Mouse (Mus musculus): ENCODE measurements around the gene Hist1h2bg.

The Hist1h2bg gene

DNA sequence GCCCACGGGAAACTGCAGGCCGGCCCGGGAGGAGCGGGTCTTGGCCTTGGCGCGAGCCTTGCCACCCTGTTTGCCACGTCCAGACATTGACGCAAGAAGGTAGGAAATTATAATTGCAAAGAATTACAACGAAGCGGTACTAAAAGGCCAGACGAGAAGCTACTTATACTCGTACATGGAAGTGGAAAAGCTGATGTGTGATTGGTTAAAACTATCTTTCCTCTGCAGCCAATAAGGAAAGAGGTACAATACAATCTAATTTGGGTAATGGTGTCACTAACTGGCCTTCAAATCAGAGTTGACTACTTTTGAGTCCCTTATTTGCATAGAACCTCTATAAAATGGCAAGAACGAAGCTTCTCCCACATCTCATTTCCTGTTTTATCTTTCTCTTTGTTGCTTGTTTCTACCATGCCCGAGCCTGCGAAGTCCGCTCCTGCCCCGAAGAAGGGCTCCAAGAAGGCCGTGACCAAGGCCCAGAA, at the start of gene Hist1h2bg, which contains the start of gene Hist1h2ae:
Gene Hist1h2bg, plus strand, starts transcription at position 375 of the 482 bp plus-strand sequence.
Gene Hist1h2ae, minus strand, starts transcription at position 199 of the 482 bp plus-strand sequence.
- peak; percentile 66 for DNase-seq (ENCODE audit: low spot score)

DNA sequence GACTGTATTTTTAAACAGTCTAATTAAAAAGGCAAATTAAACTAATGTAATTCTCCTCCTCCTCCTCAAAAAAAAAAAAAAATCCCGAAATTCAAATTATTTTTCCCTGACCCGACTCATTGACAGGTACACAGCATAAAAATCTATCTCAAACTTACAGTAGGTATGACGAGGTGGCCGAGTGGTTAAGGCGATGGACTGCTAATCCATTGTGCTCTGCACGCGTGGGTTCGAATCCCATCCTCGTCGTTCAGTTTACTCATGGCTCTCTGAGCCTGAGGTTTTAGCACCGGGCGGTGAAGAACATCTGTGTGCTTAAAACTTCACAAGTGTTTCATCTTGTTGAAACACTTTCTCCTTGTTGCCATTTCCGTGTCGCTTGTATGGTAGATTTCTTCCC, 49.5 kb upstream of the Hist1h2bg start:
- peak; percentile 51 for DNase-seq (ENCODE audit: low spot score)

- DNase-seq (ENCODE audit: low spot score), result no peak
These were observed 47.2 kb upstream of the Hist1h2bg start for GRCm38 (mm10) chr13:23523976-23524375.

- peak; percentile 61 for DNase-seq (ENCODE audit: low spot score)
These were observed 46.5 kb upstream of the Hist1h2bg start for GRCm38 (mm10) chr13:23524654-23525053.

DNA sequence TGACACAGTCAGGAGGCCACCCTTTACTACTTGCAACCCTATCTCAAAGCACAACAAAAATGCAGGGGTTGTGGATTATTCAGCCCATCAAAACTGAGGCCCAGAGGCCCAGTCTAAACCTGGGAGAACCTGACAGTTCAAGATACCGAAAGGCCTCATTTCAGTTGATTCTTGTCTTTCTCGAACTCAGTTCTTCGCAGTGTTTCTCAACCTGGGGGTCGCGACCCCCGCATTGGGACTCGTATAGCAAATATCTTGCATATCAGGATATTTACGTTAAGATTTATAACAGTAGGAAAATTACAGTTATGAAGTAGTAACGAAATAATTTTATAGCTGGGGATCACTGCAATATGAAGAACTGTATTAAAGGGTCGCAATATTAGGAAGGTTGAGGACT, 45.3 kb upstream of the Hist1h2bg start:
- DNase-seq (ENCODE audit: low spot score), result no peak

- peak; percentile 75 for DNase-seq (ENCODE audit: low spot score)
These were observed 44.9 kb upstream of the Hist1h2bg start for GRCm38 (mm10) chr13:23526312-23526711.

- DNase-seq (ENCODE audit: low spot score), result no peak
These were observed 42.2 kb upstream of the Hist1h2bg start for GRCm38 (mm10) chr13:23529005-23529404.

GRCm38 (mm10) chr13:23529480-23530165, 41.6 kb upstream of the Hist1h2bg start:
- DNase-seq (ENCODE audit: low spot score), result no peak

DNA sequence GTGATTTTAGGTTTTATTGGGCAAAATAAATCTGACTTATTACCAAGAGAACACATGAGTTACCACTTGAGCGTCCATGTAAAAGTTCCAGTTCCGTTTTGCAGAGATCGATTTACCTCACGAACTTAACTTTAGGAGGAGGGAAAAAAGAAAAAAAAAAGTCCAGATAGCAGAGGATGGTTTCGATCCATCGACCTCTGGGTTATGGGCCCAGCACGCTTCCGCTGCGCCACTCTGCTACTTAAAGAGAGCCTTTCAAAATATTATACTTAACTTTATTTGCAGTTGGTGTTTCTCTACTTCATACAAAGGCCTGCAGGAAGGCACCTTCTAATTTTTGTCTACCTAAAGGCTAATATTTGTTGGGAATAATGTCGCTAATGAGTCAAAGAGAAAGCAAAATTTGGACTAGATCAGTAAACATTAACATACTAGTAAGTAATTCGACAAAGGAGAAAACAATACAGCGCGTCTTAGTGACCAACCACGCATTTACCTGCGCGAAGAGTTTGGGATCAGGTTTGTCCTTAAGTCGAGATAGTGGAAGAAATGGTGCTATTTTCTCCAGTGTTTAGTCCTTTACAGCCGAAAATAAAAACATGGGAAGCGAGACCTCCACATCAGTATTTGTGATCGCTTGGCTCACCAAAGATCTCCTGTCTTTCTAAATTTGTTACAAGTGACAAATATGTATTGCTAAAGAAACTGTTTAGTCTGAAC, 40.9 kb upstream of the Hist1h2bg start:
- DNase-seq (ENCODE audit: low spot score), result no peak

DNA sequence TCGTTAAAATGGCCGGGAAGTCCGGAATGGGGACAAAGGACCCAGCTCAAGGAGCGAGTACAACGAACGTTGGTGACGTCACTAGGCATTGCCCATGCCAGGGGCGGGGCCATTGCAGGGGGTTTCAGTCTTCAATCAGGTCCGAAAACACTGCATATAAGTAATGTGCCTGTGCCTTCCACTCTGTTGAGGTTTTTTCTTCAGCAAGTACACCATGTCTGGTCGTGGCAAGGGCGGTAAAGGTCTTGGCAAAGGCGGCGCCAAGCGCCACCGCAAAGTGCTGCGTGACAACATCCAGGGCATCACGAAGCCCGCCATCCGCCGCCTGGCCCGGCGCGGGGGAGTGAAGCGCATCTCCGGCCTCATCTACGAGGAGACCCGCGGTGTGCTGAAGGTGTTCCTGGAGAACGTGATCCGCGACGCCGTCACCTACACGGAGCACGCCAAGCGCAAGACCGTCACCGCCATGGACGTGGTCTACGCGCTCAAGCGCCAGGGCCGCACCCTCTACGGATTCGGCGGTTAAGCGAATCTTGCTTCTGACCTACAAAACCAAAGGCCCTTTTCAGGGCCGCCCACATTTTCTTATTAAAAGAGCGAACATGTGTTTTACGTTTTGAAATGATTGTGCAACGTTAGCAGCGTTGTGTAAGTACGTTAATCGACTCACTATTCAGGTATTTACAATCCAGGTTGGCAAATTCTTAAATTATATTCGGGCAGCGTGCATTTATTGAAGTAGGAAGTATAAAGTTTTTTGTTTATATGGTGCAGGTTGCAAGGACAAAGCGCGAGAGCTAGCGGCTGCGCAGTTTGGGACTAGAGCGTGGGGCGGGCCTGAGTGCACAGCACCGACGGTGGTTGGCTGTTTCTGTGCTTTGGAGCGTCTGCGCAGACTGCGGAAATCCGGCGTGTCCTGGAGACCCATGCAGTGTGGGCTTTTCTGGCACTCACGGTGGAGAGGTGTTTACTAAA, 40.0 kb upstream of the Hist1h2bg start, which contains the start of gene Hist1h4h:
Gene Hist1h4h, plus strand, starts transcription at position 150 of the 975 bp plus-strand sequence.
- peak; percentile 95 for DNase-seq (ENCODE audit: low spot score)

DNA sequence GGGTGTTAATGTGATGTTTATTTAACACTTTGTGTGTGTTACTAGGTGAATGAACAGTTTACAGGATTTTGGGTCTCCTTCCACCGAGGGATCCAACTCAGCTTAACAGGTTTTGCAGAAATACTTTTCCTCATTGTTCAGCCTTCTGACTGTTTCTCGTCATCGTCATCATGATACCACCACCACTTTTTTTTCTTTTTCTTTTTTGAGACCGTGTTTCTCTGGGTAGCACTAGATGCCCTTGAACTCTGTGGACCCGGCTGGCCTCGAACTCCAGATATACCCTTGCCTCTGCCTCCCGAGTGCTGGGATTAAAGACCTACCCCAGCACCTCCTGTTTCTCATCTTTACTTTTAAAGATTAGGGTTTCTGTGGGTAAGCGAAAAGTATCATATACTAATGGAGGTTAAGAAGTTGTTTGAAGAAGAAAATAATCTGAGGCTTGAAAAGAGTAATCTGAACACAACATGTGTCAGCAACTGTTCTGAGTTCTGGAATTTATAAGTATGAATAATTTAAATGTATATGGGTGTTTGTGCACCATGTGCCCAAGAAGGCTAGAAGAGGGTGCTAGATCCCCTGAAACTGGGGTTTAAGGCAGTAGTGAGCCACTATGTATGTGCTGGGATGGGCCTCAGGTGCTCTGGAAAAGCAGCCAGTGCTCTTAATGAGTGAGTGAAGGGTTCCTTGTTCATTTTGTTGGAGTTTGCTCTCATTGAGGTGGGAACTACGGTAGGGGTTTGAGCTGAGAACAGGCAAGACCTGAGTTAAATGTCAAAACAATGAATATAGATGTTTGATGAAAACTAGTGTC, 38.7 kb upstream of the Hist1h2bg start:
- no peak for DNase-seq (ENCODE audit: low spot score)

GRCm38 (mm10) chr13:23533560-23534367, 37.4 kb upstream of the Hist1h2bg start, which contains the start of gene Hist1h2af:
Hist1h2af (plus strand) TSS chr13:23533906.
- peak; percentile 63 for DNase-seq (ENCODE audit: low spot score)

- DNase-seq (ENCODE audit: low spot score), result no peak
These were observed 36.6 kb upstream of the Hist1h2bg start for GRCm38 (mm10) chr13:23534368-23535131.

DNA sequence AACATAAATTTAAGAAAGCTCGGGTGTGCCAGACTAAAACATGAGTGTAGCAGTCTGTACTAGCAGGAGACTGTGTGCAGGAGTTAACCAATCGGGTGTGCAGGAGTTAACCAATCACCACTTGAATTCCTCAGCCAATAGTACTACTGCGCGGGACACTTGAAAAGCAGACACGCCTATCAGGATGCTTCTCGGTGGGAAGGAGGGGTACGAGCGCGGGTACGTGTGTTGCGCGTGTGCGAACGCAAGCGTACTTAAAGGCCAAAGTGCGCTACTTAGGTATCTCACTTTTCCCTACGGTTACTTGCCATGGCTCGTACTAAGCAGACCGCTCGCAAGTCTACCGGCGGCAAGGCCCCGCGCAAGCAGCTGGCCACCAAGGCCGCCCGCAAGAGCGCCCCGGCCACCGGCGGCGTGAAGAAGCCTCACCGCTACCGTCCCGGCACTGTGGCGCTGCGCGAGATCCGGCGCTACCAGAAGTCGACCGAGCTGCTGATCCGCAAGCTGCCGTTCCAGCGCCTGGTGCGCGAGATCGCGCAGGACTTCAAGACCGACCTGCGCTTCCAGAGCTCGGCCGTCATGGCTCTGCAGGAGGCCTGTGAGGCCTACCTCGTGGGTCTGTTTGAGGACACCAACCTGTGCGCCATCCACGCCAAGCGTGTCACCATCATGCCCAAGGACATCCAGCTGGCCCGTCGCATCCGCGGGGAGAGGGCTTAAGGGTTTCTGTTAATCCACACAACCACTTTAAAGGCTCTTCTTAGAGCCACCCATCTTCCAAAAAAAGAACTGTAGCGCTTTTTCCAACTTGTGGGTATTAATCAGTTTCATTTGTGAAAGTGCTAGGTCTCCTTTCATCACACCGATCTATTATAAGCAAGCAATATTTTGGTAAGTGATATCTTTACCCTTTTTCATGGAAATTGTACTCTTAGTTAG, 35.8 kb upstream of the Hist1h2bg start, which contains the start of gene Hist1h3g:
Gene Hist1h3g, plus strand, starts transcription at position 286 of the 939 bp plus-strand sequence.
- DNase-seq (ENCODE audit: low spot score), result peak; percentile 83

DNA sequence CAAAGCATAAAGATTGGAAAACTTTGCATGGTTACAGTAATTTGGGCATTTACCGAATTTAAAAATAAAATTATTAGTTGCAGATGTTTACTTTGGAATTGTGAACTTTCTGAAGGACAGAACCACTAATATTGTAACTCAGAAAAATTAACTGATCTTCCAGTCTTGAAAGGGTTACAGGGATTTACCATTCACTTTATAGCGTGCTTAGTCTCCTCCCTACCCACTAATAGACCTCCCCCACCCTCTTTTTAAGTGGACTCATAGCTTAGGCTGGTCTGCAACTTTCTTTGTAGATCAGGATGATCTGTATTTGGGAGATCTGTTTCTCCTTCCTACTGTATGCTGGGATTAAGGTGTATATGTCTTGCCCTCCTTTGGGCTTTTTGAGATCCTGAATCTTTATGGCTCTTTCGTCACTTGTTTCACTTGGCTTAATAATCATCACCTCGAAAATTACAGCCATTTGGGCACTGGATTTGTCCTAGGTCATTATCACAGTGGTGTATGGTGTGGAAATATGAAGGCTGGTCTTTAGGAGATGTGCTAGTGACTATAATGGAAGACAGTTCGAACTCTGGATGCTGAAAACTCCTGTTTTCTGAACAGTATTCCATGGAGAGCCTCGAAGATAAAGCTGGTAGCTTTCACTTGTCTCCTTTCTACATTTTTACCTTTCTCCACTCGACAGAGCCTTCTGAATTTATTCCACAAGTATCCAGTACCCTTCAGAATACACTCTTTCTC, 34.9 kb upstream of the Hist1h2bg start:
- DNase-seq (ENCODE audit: low spot score), result no peak

GRCm38 (mm10) chr13:23537006-23537710, 34.0 kb upstream of the Hist1h2bg start:
- DNase-seq (ENCODE audit: low spot score), result no peak

DNA sequence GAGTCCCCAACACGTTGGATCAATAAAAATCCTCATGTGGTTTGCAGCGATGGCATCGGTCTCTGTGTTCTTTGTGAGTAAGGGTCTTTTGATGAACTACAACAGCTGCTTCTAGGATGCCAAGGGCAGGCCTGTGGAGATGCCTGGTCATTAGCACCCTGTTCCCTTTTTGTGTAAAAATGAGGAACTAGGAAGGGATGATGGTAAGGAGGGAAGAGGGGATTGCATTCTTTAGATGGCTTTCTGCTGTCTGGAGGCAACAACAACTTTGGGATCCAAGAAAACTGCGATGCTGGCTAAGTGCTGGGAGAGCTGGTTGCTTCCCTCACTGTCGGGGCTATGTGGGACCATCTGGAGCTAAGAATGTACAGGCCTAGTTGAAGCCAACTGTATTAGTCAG, 32.9 kb upstream of the Hist1h2bg start:
- no peak for DNase-seq (ENCODE audit: low spot score)
